Mouse (Mus musculus): Measurements from ENCODE around the gene Angptl3.

- TF ChIP-seq POLR2A (IDR thresholded peaks at IDR 0.05; ENCODE audit: control insufficient read depth, extremely low read depth, insufficient read depth, low read length, poor library complexity) (no peak), CTCF (IDR thresholded peaks at IDR 0.05; ENCODE audit: borderline replicate concordance, control insufficient read depth, extremely low read depth, insufficient read depth, low read length, poor library complexity) (no peak)
These were observed 53.1 kb downstream of the Angptl3 start for GRCm38 (mm10) chr4:99083862-99084261.
